In the genomic region with DNA sequence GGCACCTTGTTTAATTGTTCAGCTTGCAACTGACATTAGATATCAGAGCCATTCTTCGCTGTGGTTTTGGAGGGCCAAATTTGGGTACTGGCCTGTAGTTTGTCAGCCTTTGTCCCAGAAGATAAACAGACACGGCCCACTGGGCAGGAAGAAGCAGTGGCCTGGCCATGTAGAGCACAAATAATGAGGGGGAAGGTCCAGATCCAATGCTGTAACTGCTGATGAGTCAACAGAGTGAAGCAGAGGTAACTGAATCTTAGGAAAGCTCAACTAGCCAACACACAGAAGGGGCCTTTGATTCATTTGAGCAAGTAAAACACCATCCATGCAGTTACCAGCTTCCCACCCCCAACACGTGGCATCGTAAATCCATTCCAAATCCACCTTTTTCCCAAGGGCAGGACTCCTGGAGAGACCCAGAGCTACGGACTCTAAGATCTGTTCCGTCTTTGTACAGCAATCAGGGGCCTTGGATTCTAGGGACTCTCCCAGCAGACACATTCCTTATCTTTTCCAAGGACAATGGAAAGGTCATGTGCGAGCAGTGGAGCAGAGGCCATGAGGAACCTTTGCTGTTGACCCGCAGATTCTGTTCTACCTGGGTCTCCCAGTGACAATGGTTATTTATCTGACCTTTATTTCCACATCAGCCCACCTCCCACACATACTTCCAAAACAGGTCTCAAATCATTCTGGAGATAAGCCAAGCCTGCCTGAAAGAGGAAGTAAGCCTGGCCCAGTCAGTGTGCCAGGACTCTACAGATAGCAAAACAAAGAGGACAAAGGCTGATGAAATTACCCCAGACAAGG, we compare ENCODE assay signal across 10 mouse cellular contexts.
DNase-seq lines count a peak whose midpoint lies in the region; ATAC-seq and TF ChIP-seq lines count a peak whose summit lies in the region.
"Had no signal": no experiment of that assay in that cellular context is flagged by ENCODE, and none has a peak within 500 bp of the region (broad histone marks: within the 10 kb centered on the region; RNA-seq: fewer than 3 reads in every experiment).

No protein-coding gene starts in this region.

- ATAC-seq in lung, embryonic 14.5 days (ENCODE audit: insufficient read depth) = no peak
- peak; percentile 76 for ATAC-seq in heart, postnatal 0 days (ENCODE audit: insufficient read depth, low read depth)

- H3K4me2 ChIP-seq in lung, embryonic 14.5 days = no peak overlapping the region
- H3K4me2 ChIP-seq in heart, postnatal 0 days (ENCODE audit: low read depth, low read length) = no peak overlapping the region
- H3K4me2 ChIP-seq: hindbrain, embryonic 15.5 days; midbrain, embryonic 12.5 days had no signal

- TF ChIP-seq CTCF in lung, embryonic 14.5 days (IDR thresholded peaks at IDR 0.05; ENCODE audit: low read depth) = no peak
- no peak for TF ChIP-seq CTCF in lung, adult 2 months (IDR thresholded peaks at IDR 0.05; ENCODE audit: insufficient read depth, low read length)
- no peak for TF ChIP-seq CTCF in heart, postnatal 0 days (IDR thresholded peaks at IDR 0.05; ENCODE audit: low read depth)

- peak; percentile 36 for DNase-seq in lung, embryonic 14.5 days
- no peak for DNase-seq in lung, adult 2 months
- DNase-seq in Muller cell, postnatal 12 days (ENCODE audit: inconsistent ontology term) = peak; percentile 96
- DNase-seq in adrenal gland, postnatal 36 days = peak; percentile 33 to 42
- peak; percentile 48 for DNase-seq in heart, postnatal 0 days (ENCODE audit: low spot score)
- DNase-seq in layer of hippocampus, adult 18-20 months (ENCODE audit: low spot score in 2 of 2) = no peak
- no peak for DNase-seq in embryo, embryonic 9.5 days (ENCODE audit: extremely low spot score)
- DNase-seq: cerebellum, adult 8-10 months had no signal

- H3K9me3 ChIP-seq in lung, embryonic 14.5 days (ENCODE audit: low read depth, low read length) = no peaks in the 10 kb centered on the region
- H3K9me3 ChIP-seq in heart, postnatal 0 days (replicated peaks; ENCODE audit: control insufficient read depth, low read length) = no peaks in the 10 kb centered on the region
- H3K9me3 ChIP-seq: hindbrain, embryonic 15.5 days; midbrain, embryonic 12.5 days had no signal

- no peaks in the 10 kb centered on the region for H3K4me1 ChIP-seq in lung, embryonic 14.5 days (ENCODE audit: insufficient read depth)
- H3K4me1 ChIP-seq in lung, adult 2 months (ENCODE audit: control insufficient read depth, insufficient read depth, low read length) = no peaks in the 10 kb centered on the region; the same call in 1 of the 2 replicates
- peaks cover 12% of the 10 kb centered on the region for H3K4me1 ChIP-seq in heart, postnatal 0 days (ENCODE audit: control insufficient read depth, insufficient read depth)
- H3K4me1 ChIP-seq: hindbrain, embryonic 15.5 days had no signal

- H3K27ac ChIP-seq in lung, embryonic 14.5 days (ENCODE audit: low read depth) = no peak overlapping the region
- H3K27ac ChIP-seq in heart, postnatal 0 days (ENCODE audit: low read depth) = peak overlapping the region; percentile 64
- H3K27ac ChIP-seq: hindbrain, embryonic 15.5 days; midbrain, embryonic 12.5 days had no signal

- H3K4me3 ChIP-seq in lung, embryonic 14.5 days (ENCODE audit: low read depth, low read length) = no peak overlapping the region
- no peak overlapping the region for H3K4me3 ChIP-seq in lung, adult 2 months (replicated peaks; ENCODE audit: extremely low read depth, low read depth, low read length)
- H3K4me3 ChIP-seq in heart, postnatal 0 days (ENCODE audit: low read depth, low read length) = no peak overlapping the region
- H3K4me3 ChIP-seq: hindbrain, embryonic 15.5 days; midbrain, embryonic 12.5 days had no signal

- no peaks in the 10 kb centered on the region for H3K27me3 ChIP-seq in lung, embryonic 14.5 days (ENCODE audit: insufficient read depth, low read length)
- H3K27me3 ChIP-seq in heart, postnatal 0 days (ENCODE audit: control insufficient read depth, insufficient read depth, low read length) = no peaks in the 10 kb centered on the region
- H3K27me3 ChIP-seq: midbrain, embryonic 12.5 days had no signal

- no peaks in the 10 kb centered on the region for H3K36me3 ChIP-seq in lung, embryonic 14.5 days (ENCODE audit: insufficient read depth)
- no peaks in the 10 kb centered on the region for H3K36me3 ChIP-seq in heart, postnatal 0 days (replicated peaks; ENCODE audit: control insufficient read depth, insufficient read depth, low read length)
- H3K36me3 ChIP-seq: hindbrain, embryonic 15.5 days; midbrain, embryonic 12.5 days had no signal

- TF ChIP-seq POLR2A in lung, adult 2 months (IDR thresholded peaks at IDR 0.05; ENCODE audit: borderline replicate concordance, extremely low read depth, low read depth, low read length) = no peak

- TF ChIP-seq EP300 in heart, postnatal 0 days (IDR thresholded peaks at IDR 0.05; ENCODE audit: low read depth) = no peak

- no peak overlapping the region for H3K9ac ChIP-seq in lung, embryonic 14.5 days
- no peak overlapping the region for H3K9ac ChIP-seq in heart, postnatal 0 days (replicated peaks; ENCODE audit: low read depth, low read length)
- H3K9ac ChIP-seq: hindbrain, embryonic 15.5 days; midbrain, embryonic 12.5 days had no signal

- 80% methylated on average over 8 of the region's 8 CpGs for WGBS in lung, embryonic 14.5 days
- 63% methylated on average over 8 of the region's 8 CpGs for WGBS in lung, adult 2 months
- 50% methylated on average over 8 of the region's 8 CpGs for WGBS in heart, postnatal 0 days

Comparison
In these comparisons a context has a peak if more than half of its experiments do, and no peak if none do; other contexts are left out.
1. DNase-seq: peak in lung, embryonic 14.5 days (single experiment), Muller cell, postnatal 12 days (single experiment), adrenal gland, postnatal 36 days (2 of 2) and heart, postnatal 0 days (single experiment); none in lung, adult 2 months (single experiment), layer of hippocampus, adult 18-20 months (0 of 2) and embryo, embryonic 9.5 days (single experiment).